Mouse (Mus musculus) 3T3-L1 (cell line): ENCODE results near the gene Crim1.
A peak's percentile ranks its signal among the peaks of the same experiment; 100 is the strongest.

ENCODE experiments used
- DNase-seq: peaks from one replicate; pipeline ENCODE4 v3.0.0-alpha.2; 2015; ENCODE audit warnings: low read depth, low spot score

The Crim1 gene

GRCm38 (mm10) chr17:78209646-78210045 is 9.6 kb downstream of the Crim1 start:
- DNase-seq = no peak

GRCm38 (mm10) chr17:78211881-78212280 is 11.8 kb downstream of the Crim1 start:
- DNase-seq = no peak

GRCm38 (mm10) chr17:78213128-78213527 is 13.1 kb downstream of the Crim1 start:
- DNase-seq = peak; percentile 42

GRCm38 (mm10) chr17:78216526-78216925 is 16.5 kb downstream of the Crim1 start:
- no peak for DNase-seq

GRCm38 (mm10) chr17:78217406-78217805 is 17.4 kb downstream of the Crim1 start:
- peak; percentile 22 for DNase-seq

- DNase-seq = peak; percentile 83
Measured at GRCm38 (mm10) chr17:78218506-78219232, 18.6 kb downstream of the Crim1 start.

- DNase-seq = no peak
Measured at GRCm38 (mm10) chr17:78221007-78221642, 21.1 kb downstream of the Crim1 start.

- no peak for DNase-seq
Measured at GRCm38 (mm10) chr17:78221860-78222259, 21.8 kb downstream of the Crim1 start.

GRCm38 (mm10) chr17:78223988-78224387 is 23.9 kb downstream of the Crim1 start:
- no peak for DNase-seq

GRCm38 (mm10) chr17:78225547-78225946 is 25.5 kb downstream of the Crim1 start:
- DNase-seq = no peak

GRCm38 (mm10) chr17:78227211-78227610 is 27.2 kb downstream of the Crim1 start:
- no peak for DNase-seq

GRCm38 (mm10) chr17:78231567-78231966 is 31.5 kb downstream of the Crim1 start:
- DNase-seq = no peak

- DNase-seq = no peak
Measured at GRCm38 (mm10) chr17:78232703-78233102, 32.7 kb downstream of the Crim1 start.

- no peak for DNase-seq
Measured at GRCm38 (mm10) chr17:78233873-78234272, 33.8 kb downstream of the Crim1 start.

- no peak for DNase-seq
Measured at GRCm38 (mm10) chr17:78236126-78236525, 36.1 kb downstream of the Crim1 start.

GRCm38 (mm10) chr17:78237954-78238353 is 37.9 kb downstream of the Crim1 start:
- DNase-seq = no peak

- DNase-seq = no peak
Measured at GRCm38 (mm10) chr17:78240161-78240560, 40.1 kb downstream of the Crim1 start.

- peak; percentile 46 for DNase-seq
Measured at GRCm38 (mm10) chr17:78241238-78241637, 41.2 kb downstream of the Crim1 start.

- no peak for DNase-seq
Measured at GRCm38 (mm10) chr17:78244752-78245151, 44.7 kb downstream of the Crim1 start.

- DNase-seq = no peak
Measured at GRCm38 (mm10) chr17:78245444-78245843, 45.4 kb downstream of the Crim1 start.

- no peak for DNase-seq
Measured at GRCm38 (mm10) chr17:78246634-78247383, 46.8 kb downstream of the Crim1 start.

- DNase-seq = no peak
Measured at GRCm38 (mm10) chr17:78248197-78248596, 48.1 kb downstream of the Crim1 start.
